Mouse (Mus musculus) liver, postnatal 0 days (tissue): Measurements from ENCODE around the gene Arhgap15. TPM values are rescaled to one million over a fixed set of nuclear protein-coding genes. Genes with fewer than 3 reads are reported as not detected.

Experiments used
- ATAC-seq: fragments of 200-750 bp; cut with Nextera tagmentation; 2 replicates; pipeline ENCODE4 v1.8.0; 2017; ENCODE audit warnings: mild to moderate bottlenecking, moderate library complexity
- DNase-seq: peaks from one replicate; pipeline ENCODE4 v3.0.0-alpha.2; 2016
- H3K27ac ChIP-seq: fragments of 300-500 bp; sonication (generic); 2 replicates; pipeline ENCODE4 v1.5.1; 2014; ENCODE audit warnings: antibody characterized with exemption, moderate library complexity, mild to moderate bottlenecking, low read depth
- H3K27me3 ChIP-seq: fragments of 300-500 bp; sonication (generic); 2 replicates; pipeline ENCODE4 v1.6.1; 2014; ENCODE audit warnings: low read length, control low read depth, mixed read lengths; ENCODE audit not compliant: insufficient read depth
- H3K36me3 ChIP-seq: fragments of 300-500 bp; sonication (generic); replicated peaks from 2 replicates; pipeline ENCODE4 v1.6.1; 2014; ENCODE audit warnings: mild to moderate bottlenecking, control low read depth, low read length, moderate library complexity, mixed read lengths; ENCODE audit not compliant: insufficient read depth
- H3K4me1 ChIP-seq: fragments of 300-500 bp; sonication (generic); 2 replicates; pipeline ENCODE4 v1.6.1; 2014; ENCODE audit warnings: antibody characterized with exemption, mild to moderate bottlenecking, control low read depth; ENCODE audit not compliant: insufficient read depth
- H3K4me2 ChIP-seq: fragments of 300-500 bp; sonication (generic); 2 replicates; pipeline ENCODE4 v1.6.1; 2014; ENCODE audit warnings: low read depth, mild to moderate bottlenecking, low read length, moderate library complexity, mixed read lengths
- H3K4me3 ChIP-seq: fragments of 300-500 bp; sonication (generic); 2 replicates; pipeline ENCODE4 v1.5.1; 2014; ENCODE audit warnings: low read depth, low read length
- H3K9ac ChIP-seq: fragments of 300-500 bp; sonication (generic); replicated peaks from 2 replicates; pipeline ENCODE4 v1.6.1; 2014; ENCODE audit warnings: mild to moderate bottlenecking, moderate library complexity
- H3K9me3 ChIP-seq: fragments of 300-500 bp; sonication (generic); 2 replicates; pipeline ENCODE4 v1.6.1; 2016; ENCODE audit warnings: mild to moderate bottlenecking, control low read depth, low read length, mixed read lengths
- CTCF ChIP-seq: sonication (generic); IDR thresholded peaks from 2 replicates; pipeline ENCODE4 v1.5.1; 2016; ENCODE audit warnings: antibody characterized with exemption, low read depth
- EP300 ChIP-seq: IDR thresholded peaks from 2 replicates; pipeline ENCODE4 v1.6.1; 2016; ENCODE audit warnings: antibody characterized with exemption, low read depth, mild to moderate bottlenecking
- WGBS: fragments of 180-500 bp; shearing (Covaris S2); extraction: QIAGEN DNeasy Blood & Tissue Kit; methylation state at CpG from one replicate; pipeline ENCODE4 v1.1.7; 2014; ENCODE audit not compliant: insufficient replicate concordance; 5-methylcytosine and 5-hydroxymethylcytosine counted together
- polyA plus RNA-seq: library from polyadenylated mRNA; unstranded; fragments of >200 nt; fragmentation: Nextera tagmentation; extraction: Ambion mirVana; gene quantifications from 2 replicates; pipeline ENCODE4 v1.2.1, GENCODE M21; 2015

Arhgap15 gene
- polyA plus RNA-seq, 1 experiment from 2014 or later, result 6.3 TPM

GRCm38 (mm10) chr2:43862709-43863108 is 114.1 kb downstream of the Arhgap15 start:
- Histone ChIP-seq H3K36me3 (no peaks in the 10 kb centered on the region), H3K27me3 (no peaks in the 10 kb centered on the region), H3K4me3 (no peak overlapping the region), H3K4me1 (no peaks in the 10 kb centered on the region), H3K4me2 (no peak overlapping the region), H3K9ac (no peak overlapping the region), H3K27ac (no peak overlapping the region), H3K9me3 (no peaks in the 10 kb centered on the region)
- TF ChIP-seq CTCF, result no peak
- TF ChIP-seq EP300, result no peak
- DNase-seq (no peak), ATAC-seq (no peak)
- 49% methylated on average over 5 of the region's 5 CpGs for WGBS

- no peak overlapping the region for H3K4me2 ChIP-seq
- H3K4me1 ChIP-seq, result no peaks in the 10 kb centered on the region
- ATAC-seq (0 out of 2 replicates have a peak, but pooled peaks have one; percentile 45), DNase-seq (peak; percentile 75)
- H3K4me3 ChIP-seq, result no peak overlapping the region
- H3K9me3 ChIP-seq, result no peaks in the 10 kb centered on the region
- no peaks in the 10 kb centered on the region for H3K27me3 ChIP-seq
- H3K9ac ChIP-seq, result no peak overlapping the region
- H3K27ac ChIP-seq, result no peak overlapping the region
- no peaks in the 10 kb centered on the region for H3K36me3 ChIP-seq
- peak; percentile 84 for TF ChIP-seq CTCF
- TF ChIP-seq EP300, result no peak
- WGBS, result 25% methylated on average over 7 of the region's 7 CpGs
Measured at GRCm38 (mm10) chr2:43902403-43902973, 153.9 kb downstream of the Arhgap15 start.

GRCm38 (mm10) chr2:43907496-43907895 is 158.9 kb downstream of the Arhgap15 start:
- no peak for DNase-seq
- H3K36me3 ChIP-seq, result no peaks in the 10 kb centered on the region
- no peak for ATAC-seq
- no peak overlapping the region for H3K4me3 ChIP-seq
- H3K27ac ChIP-seq, result no peak overlapping the region
- TF ChIP-seq EP300, result no peak
- no peak for TF ChIP-seq CTCF
- no peak overlapping the region for H3K4me2 ChIP-seq
- WGBS, result 79% methylated on average over 5 of the region's 5 CpGs
- no peaks in the 10 kb centered on the region for H3K27me3 ChIP-seq
- no peak overlapping the region for H3K9ac ChIP-seq
- no peaks in the 10 kb centered on the region for H3K9me3 ChIP-seq
- H3K4me1 ChIP-seq, result no peaks in the 10 kb centered on the region

- no peak for ATAC-seq
- H3K4me1 ChIP-seq, result no peaks in the 10 kb centered on the region
- H3K9ac ChIP-seq, result no peak overlapping the region
- H3K4me3 ChIP-seq, result no peak overlapping the region
- H3K4me2 ChIP-seq, result no peak overlapping the region
- H3K27me3 ChIP-seq, result no peaks in the 10 kb centered on the region
- TF ChIP-seq EP300 (no peak), CTCF (no peak)
- H3K9me3 ChIP-seq, result no peaks in the 10 kb centered on the region
- WGBS, result 75% methylated on average over 6 of the region's 6 CpGs
- H3K36me3 ChIP-seq, result no peaks in the 10 kb centered on the region
- DNase-seq, result no peak
- no peak overlapping the region for H3K27ac ChIP-seq
Measured at GRCm38 (mm10) chr2:43914104-43914503, 165.5 kb downstream of the Arhgap15 start.

- H3K27me3 ChIP-seq, result no peaks in the 10 kb centered on the region
- no peaks in the 10 kb centered on the region for H3K9me3 ChIP-seq
- DNase-seq, result no peak
- no peak overlapping the region for H3K4me2 ChIP-seq
- no peak for TF ChIP-seq CTCF
- no peak for TF ChIP-seq EP300
- WGBS, result 84% methylated on average over 5 of the region's 5 CpGs
- no peaks in the 10 kb centered on the region for H3K4me1 ChIP-seq
- ATAC-seq, result no peak
- no peak overlapping the region for H3K27ac ChIP-seq
- no peak overlapping the region for H3K9ac ChIP-seq
- no peaks in the 10 kb centered on the region for H3K36me3 ChIP-seq
- H3K4me3 ChIP-seq, result no peak overlapping the region
Measured at GRCm38 (mm10) chr2:43923863-43924340, 175.3 kb downstream of the Arhgap15 start.

- WGBS, result 84% methylated on average over 3 of the region's 3 CpGs
- no peak for ATAC-seq
- no peak for TF ChIP-seq EP300
- no peak for TF ChIP-seq CTCF
Measured at GRCm38 (mm10) chr2:43931687-43932086, 183.1 kb downstream of the Arhgap15 start.

GRCm38 (mm10) chr2:43939196-43939595 is 190.6 kb downstream of the Arhgap15 start:
- Histone ChIP-seq H3K36me3 (no peaks in the 10 kb centered on the region), H3K27me3 (no peaks in the 10 kb centered on the region), H3K4me3 (no peak overlapping the region), H3K27ac (no peak overlapping the region), H3K4me2 (no peak overlapping the region), H3K9me3 (no peaks in the 10 kb centered on the region), H3K9ac (no peak overlapping the region), H3K4me1 (no peaks in the 10 kb centered on the region)
- no peak for TF ChIP-seq EP300
- no peak for TF ChIP-seq CTCF
- WGBS, result 81% methylated on average over 5 of the region's 5 CpGs
- no peak for DNase-seq
- ATAC-seq, result no peak

More at GRCm38 (mm10) chr2:43931687-43932086, 183.1 kb downstream of the Arhgap15 start:
- H3K27me3 ChIP-seq, result no peaks in the 10 kb centered on the region
- no peak overlapping the region for H3K4me2 ChIP-seq
- no peaks in the 10 kb centered on the region for H3K4me1 ChIP-seq
- no peak overlapping the region for H3K27ac ChIP-seq
- DNase-seq, result no peak
- H3K36me3 ChIP-seq, result no peaks in the 10 kb centered on the region
- no peaks in the 10 kb centered on the region for H3K9me3 ChIP-seq
- no peak overlapping the region for H3K4me3 ChIP-seq
- H3K9ac ChIP-seq, result no peak overlapping the region
